Mouse (Mus musculus): ENCODE measurements at regions not wholly inside any gene's neighbourhood (a gene's known extent, or its start where the extent isn't known, plus 50 kb on each side); places are given as distances from the start of the nearest gene placed in this dataset.

DNA sequence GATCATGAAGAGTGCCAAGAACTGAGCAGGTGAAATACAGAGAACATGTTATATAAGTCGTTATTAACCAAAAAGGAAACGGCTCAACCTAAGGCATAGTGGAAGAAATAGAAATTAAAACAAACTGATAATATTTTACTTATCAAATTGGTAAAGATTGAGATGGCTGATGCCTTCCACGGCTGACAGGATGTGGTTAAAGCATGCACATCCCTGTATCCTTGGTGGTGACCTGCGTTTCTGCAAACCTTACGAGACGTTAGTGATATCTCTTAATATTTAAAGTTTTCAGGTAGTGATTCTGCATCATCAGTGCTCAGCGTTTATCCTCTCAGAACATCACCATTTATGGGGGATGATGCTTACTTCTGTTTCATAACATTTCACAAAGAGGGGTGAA, 939.5 kb upstream of the 4930412O13Rik start:
- TF ChIP-seq POLR2A (IDR thresholded peaks at IDR 0.05; ENCODE audit: insufficient read depth, low read depth, low read length) (no peak), EP300 (IDR thresholded peaks at IDR 0.05; ENCODE audit: insufficient read depth, low read depth, low read length) (no peak)
